Mouse (Mus musculus): ENCODE results near the gene Gm5089.

DNA sequence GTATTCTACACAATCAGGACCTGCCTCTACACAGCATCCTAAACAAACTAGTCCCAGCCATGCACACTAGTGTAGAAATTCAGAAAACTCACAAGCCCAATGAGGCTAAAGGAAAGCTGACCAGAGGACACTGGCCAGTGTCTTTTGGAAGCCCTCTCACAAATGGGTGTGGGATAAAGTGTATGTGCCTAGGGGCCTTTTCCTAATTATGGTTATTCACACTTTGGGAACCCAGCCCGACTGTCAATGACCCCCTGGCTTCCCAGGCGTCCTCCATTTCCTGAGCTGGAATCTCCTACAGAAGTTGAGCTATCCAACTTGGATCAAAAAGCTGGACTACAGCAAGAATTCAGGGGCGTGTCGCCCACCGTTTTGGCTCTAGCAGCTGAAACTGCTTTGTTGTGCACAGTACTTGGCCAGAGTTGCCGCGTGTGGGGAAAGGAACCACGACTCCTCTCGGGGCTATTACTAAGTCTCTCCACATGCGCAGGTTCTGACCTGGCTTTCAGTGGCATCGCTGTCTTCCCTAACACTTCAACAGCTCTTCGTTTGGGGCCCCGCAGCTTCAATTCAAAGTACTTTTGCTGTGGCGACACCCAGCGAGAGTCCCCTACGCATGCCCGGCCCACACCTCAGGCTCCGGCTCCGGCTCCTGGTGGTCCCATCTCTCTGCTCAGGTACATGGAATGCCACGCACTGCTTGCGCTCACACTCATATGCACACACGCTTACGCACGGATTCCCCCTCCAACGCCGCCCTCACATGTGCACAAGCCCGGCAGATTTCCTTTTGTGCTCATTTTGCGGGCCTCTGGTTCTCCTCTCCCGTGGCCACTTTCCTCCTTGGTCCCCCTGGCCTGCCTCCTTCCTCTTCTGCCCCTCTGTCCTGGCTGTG, 1.1 kb downstream of the Gm5089 start:
- TF ChIP-seq EP300 (IDR thresholded peaks at IDR 0.05; ENCODE audit: low read depth) (no peak), CTCF (IDR thresholded peaks at IDR 0.05; ENCODE audit: low read depth) (no peak)
